In the genomic region with DNA sequence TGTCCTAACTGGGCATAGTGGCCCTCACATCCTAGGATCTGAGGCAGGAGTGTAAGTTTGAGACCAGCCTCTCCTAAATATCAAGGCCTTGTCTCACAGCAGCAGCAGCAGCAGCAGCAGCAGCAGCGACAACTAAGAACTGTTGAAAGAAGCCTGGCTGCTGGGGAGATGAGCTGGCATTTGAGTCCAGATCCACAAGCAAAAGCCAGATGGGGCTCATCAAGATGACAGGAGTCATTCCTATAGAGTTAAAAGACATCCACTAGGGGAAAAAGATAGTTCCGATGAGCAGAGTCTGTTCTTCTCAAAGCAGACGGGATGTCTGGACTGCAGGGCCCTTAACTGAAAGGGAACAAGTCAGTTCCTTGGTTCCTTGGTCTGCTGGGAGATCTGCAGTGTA, we compare ENCODE assay signal across 14 mouse cellular contexts.
DNase-seq lines count a peak whose midpoint lies in the region; ATAC-seq and TF ChIP-seq lines count a peak whose summit lies in the region.
"Had no signal": no experiment of that assay in that cellular context is flagged by ENCODE, and none has a peak within 500 bp of the region (broad histone marks: within the 10 kb centered on the region; RNA-seq: fewer than 3 reads in every experiment).

No protein-coding gene starts in this region.

- no peak for TF ChIP-seq POLR2A in lung, adult 2 months (IDR thresholded peaks at IDR 0.05; ENCODE audit: borderline replicate concordance, extremely low read depth, low read depth, low read length)

- ATAC-seq in lung, embryonic 15.5 days (ENCODE audit: borderline replicate concordance, extremely low read depth, low FRiP score, low TSS enrichment): peak; percentile 65; the same call in 1 of the 2 replicates
- no peak for ATAC-seq in heart, embryonic 13.5 days (ENCODE audit: extremely low read depth, insufficient number of reproducible peaks, low FRiP score, low TSS enrichment)
- no peak for ATAC-seq in liver, postnatal 0 days
- no peak for ATAC-seq in megakaryocyte progenitor cell, adult 5-6 weeks (replicated peaks; ENCODE audit: poor library complexity)

- DNase-seq in lung, adult 2 months: no peak
- DNase-seq in heart, postnatal 10 days: peak; percentile 81 to 82
- DNase-seq in lung, postnatal 4 days: peak; percentile 40 to 45
- no peak for DNase-seq in layer of hippocampus, postnatal 14 days (ENCODE audit: low spot score in 2 of 2)
- DNase-seq in liver, postnatal 0 days: no peak
- DNase-seq: cerebellum, adult 8-10 months; midbrain, embryonic 14.5 days; thymus, adult 2 months had no signal

- H3K36me3 ChIP-seq in lung, embryonic 15.5 days: no peaks in the 10 kb centered on the region
- peaks cover 43% of the 10 kb centered on the region for H3K36me3 ChIP-seq in heart, embryonic 13.5 days
- no peaks in the 10 kb centered on the region for H3K36me3 ChIP-seq in liver, postnatal 0 days (replicated peaks; ENCODE audit: insufficient read depth, low read length)
- H3K36me3 ChIP-seq: forebrain, embryonic 12.5 days; hindbrain, embryonic 13.5 days had no signal

- H3K9me3 ChIP-seq in lung, embryonic 15.5 days: no peaks in the 10 kb centered on the region
- no peaks in the 10 kb centered on the region for H3K9me3 ChIP-seq in heart, embryonic 13.5 days
- no peaks in the 10 kb centered on the region for H3K9me3 ChIP-seq in liver, postnatal 0 days (ENCODE audit: low read length)
- H3K9me3 ChIP-seq: forebrain, embryonic 12.5 days; hindbrain, embryonic 13.5 days had no signal

- H3K4me3 ChIP-seq in lung, embryonic 15.5 days: no peak overlapping the region
- no peak overlapping the region for H3K4me3 ChIP-seq in lung, adult 2 months (replicated peaks; ENCODE audit: extremely low read depth, low read depth, low read length)
- no peak overlapping the region for H3K4me3 ChIP-seq in heart, embryonic 13.5 days
- H3K4me3 ChIP-seq in liver, postnatal 0 days (ENCODE audit: low read depth, low read length): no peak overlapping the region
- H3K4me3 ChIP-seq: forebrain, embryonic 12.5 days; hindbrain, embryonic 13.5 days; myocyte had no signal

- no peak overlapping the region for H3K9ac ChIP-seq in lung, embryonic 15.5 days
- H3K9ac ChIP-seq in heart, embryonic 13.5 days: no peak overlapping the region
- no peak overlapping the region for H3K9ac ChIP-seq in liver, postnatal 0 days (replicated peaks)
- H3K9ac ChIP-seq: forebrain, embryonic 12.5 days; hindbrain, embryonic 13.5 days had no signal

- no peak for TF ChIP-seq CTCF in lung, adult 2 months (IDR thresholded peaks at IDR 0.05; ENCODE audit: insufficient read depth, low read length)
- no peak for TF ChIP-seq CTCF in liver, postnatal 0 days (IDR thresholded peaks at IDR 0.05; ENCODE audit: low read depth)

- no peaks in the 10 kb centered on the region for H3K27me3 ChIP-seq in lung, embryonic 15.5 days
- H3K27me3 ChIP-seq in heart, embryonic 13.5 days (replicated peaks): no peaks in the 10 kb centered on the region
- H3K27me3 ChIP-seq in liver, postnatal 0 days (ENCODE audit: insufficient read depth, low read length): no peaks in the 10 kb centered on the region
- H3K27me3 ChIP-seq: forebrain, embryonic 12.5 days; hindbrain, embryonic 13.5 days had no signal

- no peak for TF ChIP-seq EP300 in liver, postnatal 0 days (IDR thresholded peaks at IDR 0.05; ENCODE audit: low read depth)

- H3K27ac ChIP-seq in lung, embryonic 15.5 days: peak overlapping the region; percentile 83
- peak overlapping the region; percentile 85 for H3K27ac ChIP-seq in heart, embryonic 13.5 days (replicated peaks)
- no peak overlapping the region for H3K27ac ChIP-seq in liver, postnatal 0 days (ENCODE audit: low read depth)
- H3K27ac ChIP-seq: forebrain, embryonic 12.5 days; hindbrain, embryonic 13.5 days had no signal

- intact Hi-C loops in heart, postnatal 10 days (cut with DNase I): loop anchor here (2.0 to 10.0 kb wide), 7 partner anchors 78 to 539 kb away; no protein-coding TSS in a partner anchor

- no peak overlapping the region for H3K4me2 ChIP-seq in lung, embryonic 15.5 days
- no peak overlapping the region for H3K4me2 ChIP-seq in heart, embryonic 13.5 days
- H3K4me2 ChIP-seq in liver, postnatal 0 days (ENCODE audit: low read depth, low read length): no peak overlapping the region
- H3K4me2 ChIP-seq: forebrain, embryonic 12.5 days; hindbrain, embryonic 13.5 days had no signal

- WGBS in lung, embryonic 15.5 days: 44% methylated on average over 3 of the region's 3 CpGs
- WGBS in lung, adult 2 months: 70% methylated on average over 3 of the region's 3 CpGs
- 27% methylated on average over 3 of the region's 3 CpGs for WGBS in heart, embryonic 13.5 days
- 76% methylated on average over 3 of the region's 3 CpGs for WGBS in liver, postnatal 0 days (ENCODE audit: insufficient replicate concordance)

- peaks cover 15% of the 10 kb centered on the region for H3K4me1 ChIP-seq in lung, embryonic 15.5 days
- H3K4me1 ChIP-seq in lung, adult 2 months (ENCODE audit: control insufficient read depth, insufficient read depth, low read length): peaks cover 8% of the 10 kb centered on the region
- H3K4me1 ChIP-seq in heart, embryonic 13.5 days: peaks cover 27% of the 10 kb centered on the region
- H3K4me1 ChIP-seq in liver, postnatal 0 days (ENCODE audit: insufficient read depth): no peaks in the 10 kb centered on the region
- H3K4me1 ChIP-seq: forebrain, embryonic 12.5 days; hindbrain, embryonic 13.5 days had no signal

Comparison
In these comparisons a context has a peak if more than half of its experiments do, and no peak if none do; other contexts are left out.
1. DNase-seq: peak in heart, postnatal 10 days (2 of 2) and lung, postnatal 4 days (2 of 2); none in lung, adult 2 months (single experiment), layer of hippocampus, postnatal 14 days (0 of 2) and liver, postnatal 0 days (single experiment).